9 mouse cellular contexts compared by ENCODE assay signal in genomic region chr10:9071630-9072029, GRCm38 (mm10).
DNase-seq lines count a peak whose midpoint lies in the region; ATAC-seq and TF ChIP-seq lines count a peak whose summit lies in the region.
"Had no signal": no experiment of that assay in that cellular context is flagged by ENCODE, and none has a peak within 500 bp of the region (broad histone marks: within the 10 kb centered on the region; RNA-seq: fewer than 3 reads in every experiment).

No protein-coding gene starts in this region.

- H3K4me3 ChIP-seq in hindbrain, postnatal 0 days (ENCODE audit: low read length) = no peak overlapping the region
- H3K4me3 ChIP-seq in hindbrain, embryonic 10.5 days = no peak overlapping the region
- no peak overlapping the region for H3K4me3 ChIP-seq in thymus, adult 2 months (ENCODE audit: control insufficient read depth, insufficient read depth, low read length)
- no peak overlapping the region for H3K4me3 ChIP-seq in cortical plate, adult 2 months (ENCODE audit: insufficient read depth, low read length)
- H3K4me3 ChIP-seq in limb, embryonic 11.5 days (ENCODE audit: low read depth, low read length) = no peak overlapping the region
- H3K4me3 ChIP-seq: stomach, embryonic 15.5 days had no signal

- no peaks in the 10 kb centered on the region for H3K9me3 ChIP-seq in hindbrain, postnatal 0 days (ENCODE audit: low read length)
- H3K9me3 ChIP-seq in hindbrain, embryonic 10.5 days = no peaks in the 10 kb centered on the region
- H3K9me3 ChIP-seq in limb, embryonic 11.5 days (ENCODE audit: control insufficient read depth, low read length) = no peaks in the 10 kb centered on the region
- H3K9me3 ChIP-seq: stomach, embryonic 15.5 days had no signal

- no peak overlapping the region for H3K4me2 ChIP-seq in hindbrain, postnatal 0 days (ENCODE audit: low read depth, low read length)
- H3K4me2 ChIP-seq in limb, embryonic 11.5 days (ENCODE audit: low read depth, severe bottlenecking) = no peak overlapping the region
- H3K4me2 ChIP-seq: stomach, embryonic 15.5 days had no signal

- no peaks in the 10 kb centered on the region for H3K4me1 ChIP-seq in hindbrain, postnatal 0 days (ENCODE audit: insufficient read depth, low read length)
- H3K4me1 ChIP-seq in hindbrain, embryonic 10.5 days (replicated peaks) = 0 out of 2 replicates have a peak, but pooled peaks cover 4% of the 10 kb centered on the region
- H3K4me1 ChIP-seq in thymus, adult 2 months (replicated peaks; ENCODE audit: control insufficient read depth, insufficient read depth, low read length) = no peaks in the 10 kb centered on the region
- no peaks in the 10 kb centered on the region for H3K4me1 ChIP-seq in cortical plate, adult 2 months (ENCODE audit: control insufficient read depth, insufficient read depth, low read length)
- no peaks in the 10 kb centered on the region for H3K4me1 ChIP-seq in limb, embryonic 11.5 days (ENCODE audit: control insufficient read depth, insufficient read depth, low read length)
- H3K4me1 ChIP-seq: stomach, embryonic 15.5 days had no signal

- peak; percentile 22 for DNase-seq in hindbrain, postnatal 0 days (ENCODE audit: low spot score)
- no peak for DNase-seq in hindbrain, embryonic 10.5 days (ENCODE audit: low spot score)
- peak; percentile 4 for DNase-seq in thymus, adult 2 months
- DNase-seq in thymus, adult 18-20 months = no peak
- DNase-seq in limb, embryonic 11.5 days (ENCODE audit: low spot score) = peak; percentile 51

- TF ChIP-seq CTCF in hindbrain, postnatal 0 days (IDR thresholded peaks at IDR 0.05; ENCODE audit: low read depth) = peak; percentile 60
- TF ChIP-seq CTCF in thymus, adult 2 months (IDR thresholded peaks at IDR 0.05; ENCODE audit: borderline replicate concordance, control insufficient read depth, extremely low read depth, insufficient read depth, low read length, poor library complexity) = no peak
- TF ChIP-seq CTCF in cortical plate, adult 2 months (IDR thresholded peaks at IDR 0.05; ENCODE audit: extremely low read depth, insufficient read depth, low read length) = peak; percentile 39; the same call in 1 of the 2 replicates

- no peaks in the 10 kb centered on the region for H3K27me3 ChIP-seq in hindbrain, postnatal 0 days (ENCODE audit: insufficient read depth, low read length)
- H3K27me3 ChIP-seq in hindbrain, embryonic 10.5 days (ENCODE audit: insufficient read depth, poor library complexity, severe bottlenecking) = no peaks in the 10 kb centered on the region
- no peaks in the 10 kb centered on the region for H3K27me3 ChIP-seq in thymus, adult 2 months (ENCODE audit: control insufficient read depth, insufficient read depth, low read length)
- no peaks in the 10 kb centered on the region for H3K27me3 ChIP-seq in limb, embryonic 11.5 days (ENCODE audit: control insufficient read depth, insufficient read depth, low read length)
- H3K27me3 ChIP-seq: stomach, embryonic 15.5 days had no signal

- no peak overlapping the region for H3K9ac ChIP-seq in hindbrain, postnatal 0 days (replicated peaks; ENCODE audit: low read length)
- H3K9ac ChIP-seq in limb, embryonic 11.5 days (ENCODE audit: low read length) = no peak overlapping the region
- H3K9ac ChIP-seq: stomach, embryonic 15.5 days had no signal

- H3K27ac ChIP-seq in hindbrain, postnatal 0 days = no peak overlapping the region
- H3K27ac ChIP-seq in hindbrain, embryonic 10.5 days = no peak overlapping the region
- H3K27ac ChIP-seq in thymus, adult 2 months (ENCODE audit: control insufficient read depth, insufficient read depth, low read length) = no peak overlapping the region
- H3K27ac ChIP-seq in cortical plate, adult 2 months (ENCODE audit: insufficient read depth, low read length) = no peak overlapping the region
- no peak overlapping the region for H3K27ac ChIP-seq in limb, embryonic 11.5 days (replicated peaks; ENCODE audit: low read depth, low read length)
- H3K27ac ChIP-seq: stomach, embryonic 15.5 days had no signal

- ATAC-seq in hindbrain, postnatal 0 days = no peak
- no peak for ATAC-seq in limb, embryonic 11.5 days (ENCODE audit: insufficient number of reproducible peaks, low FRiP score, low TSS enrichment, low read depth)
- ATAC-seq in CD4-positive, CD25-positive, alpha-beta regulatory T cell, adult 4 months = no peak
- no peak for ATAC-seq in monocyte, adult 5-6 weeks (replicated peaks; ENCODE audit: insufficient number of reproducible peaks, low FRiP score, low TSS enrichment, poor library complexity, severe bottlenecking)

- no peak for TF ChIP-seq POLR2A in thymus, adult 2 months (IDR thresholded peaks at IDR 0.05; ENCODE audit: control insufficient read depth, extremely low read depth, insufficient read depth, low read length, poor library complexity)
- no peak for TF ChIP-seq POLR2A in cortical plate, adult 2 months (IDR thresholded peaks at IDR 0.05; ENCODE audit: extremely low read depth, insufficient read depth, low read length)

- 31% methylated on average over 5 of the region's 5 CpGs for WGBS in hindbrain, postnatal 0 days
- WGBS in hindbrain, embryonic 10.5 days = 15% methylated on average over 5 of the region's 5 CpGs
- WGBS in thymus, adult 2 months = 14% methylated on average over 5 of the region's 5 CpGs
- 12% methylated on average over 5 of the region's 5 CpGs for WGBS in limb, embryonic 11.5 days

- H3K36me3 ChIP-seq in hindbrain, postnatal 0 days (ENCODE audit: insufficient read depth, low read length) = no peaks in the 10 kb centered on the region
- no peaks in the 10 kb centered on the region for H3K36me3 ChIP-seq in hindbrain, embryonic 10.5 days
- H3K36me3 ChIP-seq in thymus, adult 2 months (ENCODE audit: control insufficient read depth, insufficient read depth, low read length) = no peaks in the 10 kb centered on the region
- no peaks in the 10 kb centered on the region for H3K36me3 ChIP-seq in limb, embryonic 11.5 days (ENCODE audit: control insufficient read depth, insufficient read depth, low read length)
- H3K36me3 ChIP-seq: stomach, embryonic 15.5 days had no signal

Comparison
In these comparisons a context has a peak if more than half of its experiments do, and no peak if none do; other contexts are left out.
1. DNase-seq: peak in hindbrain, postnatal 0 days (single experiment), thymus, adult 2 months (single experiment) and limb, embryonic 11.5 days (single experiment); none in hindbrain, embryonic 10.5 days (single experiment) and thymus, adult 18-20 months (0 of 2).